Mouse (Mus musculus) hindbrain, embryonic 14.5 days (tissue): Measurements from ENCODE around the gene Zfc3h1. TPM values are rescaled to one million over a fixed set of nuclear protein-coding genes. Genes with fewer than 3 reads are reported as not detected.

Experiments used
- ATAC-seq: fragments of 200-750 bp; cut with Nextera tagmentation; 2 replicates; pipeline ENCODE4 v1.8.0; 2017; ENCODE audit warnings: moderate number of reproducible peaks, mild to moderate bottlenecking, moderate TSS enrichment, moderate library complexity; ENCODE audit not compliant: low FRiP score
- DNase-seq: peaks from one replicate; pipeline ENCODE4 v3.0.0-alpha.2; 2015; ENCODE audit warnings: low spot score
- H3K27ac ChIP-seq: fragments of 300-500 bp; sonication (generic); 2 replicates; pipeline ENCODE4 v1.5.1; 2014; ENCODE audit warnings: mild to moderate bottlenecking, moderate library complexity
- H3K27me3 ChIP-seq: fragments of 300-500 bp; sonication (generic); 2 replicates; pipeline ENCODE4 v1.6.1; 2014; ENCODE audit warnings: mild to moderate bottlenecking, low read length, mixed read lengths; ENCODE audit not compliant: control insufficient read depth, insufficient read depth
- H3K36me3 ChIP-seq: fragments of 300-500 bp; sonication (generic); replicated peaks from 2 replicates; pipeline ENCODE4 v1.6.1; 2014; ENCODE audit not compliant: control insufficient read depth, insufficient read depth
- H3K4me1 ChIP-seq: fragments of 300-500 bp; sonication (generic); replicated peaks from 2 replicates; pipeline ENCODE4 v1.6.1; 2014; ENCODE audit warnings: antibody characterized with exemption, low read length, mixed read lengths; ENCODE audit not compliant: control insufficient read depth, insufficient read depth
- H3K4me2 ChIP-seq: fragments of 300-500 bp; sonication (generic); replicated peaks from 2 replicates; pipeline ENCODE4 v1.6.1; 2014; ENCODE audit warnings: mild to moderate bottlenecking, moderate library complexity
- H3K4me3 ChIP-seq: fragments of 300-500 bp; sonication (generic); replicated peaks from 2 replicates; pipeline ENCODE4 v1.5.1; 2014; ENCODE audit warnings: mild to moderate bottlenecking, low read length
- H3K9ac ChIP-seq: fragments of 300-500 bp; sonication (generic); 2 replicates; pipeline ENCODE4 v1.6.1; 2014
- H3K9me3 ChIP-seq: fragments of 300-500 bp; sonication (generic); 2 replicates; pipeline ENCODE4 v1.6.1; 2016; ENCODE audit warnings: low read length; ENCODE audit not compliant: control insufficient read depth
- WGBS: fragments of 180-500 bp; shearing (Covaris S2); extraction: QIAGEN DNeasy Blood & Tissue Kit; methylation state at CpG from one replicate; pipeline ENCODE4 v1.1.7; 2014; 5-methylcytosine and 5-hydroxymethylcytosine counted together
- polyA plus RNA-seq: library from polyadenylated mRNA; unstranded; fragments of >200 nt; fragmentation: Nextera tagmentation; extraction: Ambion mirVana; gene quantifications from 2 replicates; pipeline ENCODE4 v1.2.1, GENCODE M21; 2014

Gene Zfc3h1
- polyA plus RNA-seq, 1 experiment from 2014 or later: 24.4 TPM

DNA sequence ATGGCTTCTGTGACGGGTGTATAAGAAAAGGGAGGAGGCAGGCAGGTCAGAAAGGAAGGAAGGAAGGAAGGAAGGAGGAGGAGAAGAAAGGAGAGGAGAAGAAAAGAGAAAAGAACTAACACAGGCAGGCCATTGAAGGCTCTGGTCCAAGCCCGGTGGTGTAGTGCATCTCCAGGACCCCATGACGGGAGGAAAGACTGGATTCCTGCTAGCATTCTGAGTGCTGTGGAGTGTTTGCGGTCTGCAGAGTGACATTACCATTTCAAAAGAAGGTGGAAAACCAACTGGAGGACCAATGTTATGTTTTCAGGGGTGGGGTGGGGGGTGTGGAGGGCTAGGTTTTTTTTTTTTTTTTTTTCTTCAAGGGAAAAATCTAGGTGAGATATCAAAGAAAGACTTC is 37.2 kb downstream of the Zfc3h1 start:
- Histone ChIP-seq H3K4me1 (no peaks in the 10 kb centered on the region), H3K4me2 (no peak overlapping the region), H3K9ac (no peak overlapping the region), H3K27me3 (no peaks in the 10 kb centered on the region), H3K4me3 (no peak overlapping the region), H3K27ac (no peak overlapping the region), H3K36me3 (peaks cover 70% of the 10 kb centered on the region), H3K9me3 (no peaks in the 10 kb centered on the region)
- DNase-seq: no peak
- WGBS: 82% methylated on average over 4 of the region's 4 CpGs
- no peak for ATAC-seq

DNA sequence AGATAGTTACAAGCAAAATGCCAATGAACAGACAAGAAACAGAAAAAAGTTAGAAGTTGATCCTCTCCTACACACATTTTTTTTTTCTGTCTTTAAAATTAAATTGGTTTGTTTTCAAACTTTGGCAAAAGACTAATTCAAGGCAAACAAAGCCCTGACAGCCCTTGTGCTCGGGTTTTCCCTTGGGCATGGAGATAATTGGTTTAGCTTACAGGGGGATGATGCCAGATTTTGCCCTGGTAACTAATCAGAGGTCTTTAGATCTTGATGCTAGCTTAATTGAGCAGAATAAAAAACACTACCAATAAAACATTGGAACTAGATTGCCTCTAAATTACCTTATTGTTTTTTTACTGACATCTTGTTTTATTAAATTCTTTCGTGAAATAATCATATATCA is 40.6 kb downstream of the Zfc3h1 start:
- H3K27me3 ChIP-seq: no peaks in the 10 kb centered on the region
- H3K4me2 ChIP-seq: no peak overlapping the region
- DNase-seq: no peak
- no peaks in the 10 kb centered on the region for H3K9me3 ChIP-seq
- no peaks in the 10 kb centered on the region for H3K4me1 ChIP-seq
- no peak for ATAC-seq
- H3K27ac ChIP-seq: no peak overlapping the region
- H3K4me3 ChIP-seq: no peak overlapping the region
- no peak overlapping the region for H3K9ac ChIP-seq
- 58% methylated on average over 2 of the region's 2 CpGs for WGBS
- peaks cover 71% of the 10 kb centered on the region for H3K36me3 ChIP-seq

DNA sequence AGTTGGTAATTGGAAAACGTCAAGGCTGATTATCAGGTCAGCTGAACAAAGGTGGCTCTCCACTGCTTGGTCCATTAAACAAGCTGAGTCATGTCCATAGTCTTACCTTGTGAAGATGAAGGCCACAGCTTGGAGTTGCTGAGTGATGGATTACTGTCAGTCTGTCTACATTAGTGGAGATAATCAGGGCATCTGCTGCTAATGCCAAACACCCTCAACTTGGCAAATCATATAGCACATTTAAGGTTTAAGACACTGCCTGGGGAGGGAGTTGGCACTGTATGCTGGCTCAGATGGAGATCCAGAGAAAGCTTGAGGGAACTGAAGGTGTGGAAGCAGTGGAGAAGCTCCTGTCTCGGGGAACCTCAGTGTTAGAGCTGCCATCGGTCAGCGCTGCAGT is 52.5 kb downstream of the Zfc3h1 start:
- no peaks in the 10 kb centered on the region for H3K4me1 ChIP-seq
- no peaks in the 10 kb centered on the region for H3K27me3 ChIP-seq
- peaks cover 21% of the 10 kb centered on the region for H3K36me3 ChIP-seq
- no peak overlapping the region for H3K4me2 ChIP-seq
- H3K9me3 ChIP-seq: no peaks in the 10 kb centered on the region
- no peak for ATAC-seq
- 84% methylated on average over 4 of the region's 4 CpGs for WGBS
- no peak overlapping the region for H3K9ac ChIP-seq
- DNase-seq: no peak
- H3K27ac ChIP-seq: no peak overlapping the region
- no peak overlapping the region for H3K4me3 ChIP-seq

DNA sequence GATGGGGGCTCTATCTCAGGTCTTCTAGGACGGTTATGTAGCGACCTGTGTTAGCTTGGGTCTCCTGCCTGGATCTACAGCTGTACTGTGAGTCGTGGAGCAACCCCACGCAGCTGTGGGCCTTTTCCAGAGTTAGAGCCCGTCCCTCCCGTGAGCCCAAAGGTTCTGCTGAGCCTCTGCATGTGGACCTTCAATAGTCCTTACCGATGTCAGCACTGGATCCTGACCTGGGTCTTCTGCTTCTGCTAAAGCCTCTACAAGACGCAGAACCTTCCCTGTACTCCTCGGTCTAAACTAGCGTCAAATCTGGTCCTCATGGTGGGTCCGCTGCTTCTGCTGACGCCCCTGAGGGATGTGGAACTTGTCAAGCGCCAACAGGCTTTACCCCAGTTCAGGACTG is 63.9 kb downstream of the Zfc3h1 start:
- DNase-seq (no peak), ATAC-seq (no peak)
- Histone ChIP-seq H3K27me3 (no peaks in the 10 kb centered on the region), H3K4me2 (no peak overlapping the region), H3K4me1 (no peaks in the 10 kb centered on the region), H3K4me3 (no peak overlapping the region), H3K9me3 (peaks cover 9% of the 10 kb centered on the region; the same call in 1 of the 2 replicates), H3K9ac (no peak overlapping the region), H3K36me3 (0 out of 2 replicates have a peak, but pooled peaks cover 4% of the 10 kb centered on the region), H3K27ac (no peak overlapping the region)
- 92% methylated on average over 13 of the region's 13 CpGs for WGBS

DNA sequence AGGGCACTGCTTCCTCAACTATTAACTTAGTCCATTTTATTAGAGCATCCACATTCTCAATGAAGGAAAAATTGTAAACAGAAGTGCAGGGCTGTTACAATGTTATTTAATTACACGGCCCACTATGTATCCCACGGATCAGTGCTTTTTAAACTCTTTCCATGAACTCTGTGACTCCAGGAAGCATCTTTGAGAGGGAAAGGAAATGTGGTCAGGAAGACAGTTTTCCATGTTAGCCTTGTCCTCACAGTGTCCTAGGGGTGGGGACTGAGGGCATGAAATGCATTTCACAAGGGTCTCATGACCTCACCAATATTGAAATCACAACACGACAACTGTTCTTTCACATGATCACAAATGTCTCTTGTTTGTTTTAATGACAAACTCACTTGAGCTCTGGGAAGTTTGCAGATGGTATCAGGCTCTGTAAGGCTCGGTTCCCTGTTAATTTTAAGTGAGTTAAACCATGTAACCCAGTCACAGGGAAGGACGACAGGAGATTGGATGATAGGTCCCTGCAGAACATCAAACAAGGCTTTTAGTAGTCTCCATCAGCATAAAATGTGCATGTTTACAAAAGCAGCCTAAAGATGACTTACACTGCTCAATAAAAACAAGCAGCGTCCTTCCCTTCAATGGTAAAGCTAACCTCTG is 72.7 kb downstream of the Zfc3h1 start:
- H3K36me3 ChIP-seq: no peaks in the 10 kb centered on the region
- DNase-seq (no peak), ATAC-seq (no peak)
- no peak overlapping the region for H3K27ac ChIP-seq
- H3K4me3 ChIP-seq: no peak overlapping the region
- H3K9ac ChIP-seq: no peak overlapping the region
- no peak overlapping the region for H3K4me2 ChIP-seq
- WGBS: 74% methylated on average over 6 of the region's 6 CpGs
- H3K27me3 ChIP-seq: no peaks in the 10 kb centered on the region
- H3K4me1 ChIP-seq: no peaks in the 10 kb centered on the region
- H3K9me3 ChIP-seq: no peaks in the 10 kb centered on the region

DNA sequence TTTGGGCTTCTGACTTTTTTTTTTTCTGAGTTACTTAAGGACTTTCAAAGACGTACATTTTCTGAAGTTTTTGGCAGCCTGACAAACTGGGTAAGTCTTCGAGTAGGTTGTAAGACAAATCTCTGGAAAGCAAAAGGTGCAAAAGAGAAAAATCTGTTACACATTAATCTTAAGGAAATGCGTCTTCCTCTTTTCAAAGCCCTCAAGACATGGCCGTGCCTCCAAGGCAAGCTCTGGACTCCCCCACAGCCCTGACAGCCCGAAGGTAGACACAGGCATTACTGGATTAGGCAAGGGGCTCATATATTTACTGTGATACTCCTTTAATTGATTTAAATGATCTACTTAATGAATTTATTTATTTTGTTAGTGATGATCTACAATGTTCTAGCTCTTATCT is 77.9 kb downstream of the Zfc3h1 start:
- no peaks in the 10 kb centered on the region for H3K27me3 ChIP-seq
- no peak overlapping the region for H3K27ac ChIP-seq
- ATAC-seq (no peak), DNase-seq (no peak)
- H3K9me3 ChIP-seq: no peaks in the 10 kb centered on the region
- WGBS: 82% methylated on average over 5 of the region's 5 CpGs
- no peak overlapping the region for H3K9ac ChIP-seq
- H3K4me2 ChIP-seq: no peak overlapping the region
- no peaks in the 10 kb centered on the region for H3K36me3 ChIP-seq
- H3K4me3 ChIP-seq: no peak overlapping the region
- no peaks in the 10 kb centered on the region; the same call in 1 of the 2 replicates for H3K4me1 ChIP-seq

DNA sequence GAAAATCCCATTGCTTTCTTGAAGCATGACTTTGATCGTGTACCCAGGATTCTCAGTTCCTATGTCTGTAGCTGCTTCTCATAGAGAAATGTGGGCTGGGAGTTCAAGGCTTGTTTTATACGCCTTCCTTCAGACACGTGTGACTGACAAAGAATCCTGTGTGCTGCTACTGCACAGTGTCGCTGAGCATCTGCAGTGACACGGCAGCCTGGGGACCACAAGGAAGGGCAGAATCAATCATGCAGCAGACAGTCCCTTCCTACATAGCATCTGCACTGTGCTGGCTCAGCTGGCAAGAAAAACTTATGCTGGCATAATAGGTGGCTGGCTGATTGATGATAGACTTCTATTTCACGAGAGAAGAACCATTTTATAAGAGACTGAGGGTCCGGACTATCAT is 80.3 kb downstream of the Zfc3h1 start:
- H3K9ac ChIP-seq: no peak overlapping the region
- no peak overlapping the region for H3K27ac ChIP-seq
- no peak for DNase-seq
- no peak overlapping the region for H3K4me2 ChIP-seq
- ATAC-seq: peak; percentile 66
- no peaks in the 10 kb centered on the region for H3K27me3 ChIP-seq
- H3K36me3 ChIP-seq: no peaks in the 10 kb centered on the region
- H3K9me3 ChIP-seq: no peaks in the 10 kb centered on the region
- no peaks in the 10 kb centered on the region; the same call in 1 of the 2 replicates for H3K4me1 ChIP-seq
- WGBS: 62% methylated on average over 7 of the region's 7 CpGs
- no peak overlapping the region for H3K4me3 ChIP-seq

DNA sequence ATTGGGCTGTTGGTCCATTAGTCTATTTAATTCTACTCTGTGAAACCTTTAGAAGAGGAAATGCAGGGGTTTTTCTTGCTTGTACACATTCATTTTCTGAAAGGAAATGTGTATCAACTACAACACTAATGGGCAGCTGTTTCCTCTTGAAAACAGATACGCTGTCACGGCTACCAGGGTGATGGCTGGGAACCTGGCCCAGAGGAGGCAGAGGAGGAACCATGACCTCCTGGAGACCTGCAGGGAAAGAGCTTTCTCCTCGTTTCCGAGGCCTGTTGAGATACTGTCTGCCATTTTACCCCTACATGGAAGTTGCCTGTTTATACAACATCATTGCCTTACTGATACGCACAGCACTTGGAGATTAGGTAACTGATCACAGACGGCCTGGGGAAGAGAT is 81.0 kb downstream of the Zfc3h1 start:
- DNase-seq (no peak), ATAC-seq (no peak)
- no peak overlapping the region for H3K27ac ChIP-seq
- H3K4me3 ChIP-seq: no peak overlapping the region
- no peaks in the 10 kb centered on the region; the same call in 1 of the 2 replicates for H3K4me1 ChIP-seq
- no peak overlapping the region for H3K9ac ChIP-seq
- no peaks in the 10 kb centered on the region for H3K27me3 ChIP-seq
- WGBS: 70% methylated on average over 6 of the region's 6 CpGs
- H3K4me2 ChIP-seq: no peak overlapping the region
- no peaks in the 10 kb centered on the region for H3K36me3 ChIP-seq
- no peaks in the 10 kb centered on the region for H3K9me3 ChIP-seq

DNA sequence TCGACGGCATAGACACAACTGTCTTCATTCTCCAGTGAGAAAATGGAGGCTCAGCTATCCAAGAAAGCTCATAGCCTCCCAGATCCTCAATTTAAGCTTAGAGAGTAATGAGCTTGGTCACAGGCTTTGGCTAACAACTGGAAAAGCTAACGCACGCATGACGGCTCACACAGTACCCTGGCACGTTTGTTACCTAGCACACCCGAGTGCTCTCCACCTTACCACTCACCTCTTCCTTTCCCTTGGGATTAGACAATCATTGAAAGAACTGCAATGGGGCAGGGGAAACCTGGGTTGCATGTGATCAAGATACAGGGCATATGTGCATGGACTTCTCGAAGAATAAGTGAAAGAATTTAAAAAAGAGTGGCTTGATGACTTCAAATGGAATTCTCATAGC is 83.2 kb downstream of the Zfc3h1 start:
- H3K27ac ChIP-seq: no peak overlapping the region
- WGBS: 84% methylated on average over 8 of the region's 8 CpGs
- ATAC-seq: no peak

DNA sequence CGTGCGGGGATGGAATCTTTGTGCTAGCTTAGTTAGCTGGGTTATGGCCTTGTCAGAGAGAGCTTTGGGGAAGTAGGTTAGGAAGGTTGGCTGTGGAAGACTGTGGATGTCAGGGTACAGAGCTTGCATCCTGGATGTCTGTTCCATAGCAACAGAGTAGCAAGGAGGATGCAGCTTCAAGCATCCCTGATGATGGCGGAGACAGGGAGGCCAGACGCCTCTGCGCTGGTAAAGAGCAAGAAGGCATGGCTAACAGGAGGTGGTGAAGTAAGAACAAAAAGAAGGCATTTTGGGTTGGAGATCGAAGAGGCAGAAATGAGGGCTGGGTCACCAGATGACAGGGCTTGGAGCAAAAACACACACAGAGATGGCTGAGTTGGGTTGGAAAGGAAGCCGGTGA is 83.9 kb downstream of the Zfc3h1 start:
- Histone ChIP-seq H3K9ac (no peak overlapping the region), H3K4me2 (no peak overlapping the region), H3K4me3 (no peak overlapping the region), H3K27ac (no peak overlapping the region), H3K36me3 (no peaks in the 10 kb centered on the region), H3K4me1 (no peaks in the 10 kb centered on the region; the same call in 1 of the 2 replicates), H3K27me3 (no peaks in the 10 kb centered on the region), H3K9me3 (no peaks in the 10 kb centered on the region)
- DNase-seq (no peak), ATAC-seq (peak; percentile 47; the same call in 1 of the 2 replicates)
- WGBS: 37% methylated on average over 7 of the region's 7 CpGs

More for the DNA sequence above, 83.2 kb downstream of the Zfc3h1 start:
- Histone ChIP-seq H3K4me2 (no peak overlapping the region), H3K27me3 (no peaks in the 10 kb centered on the region), H3K4me3 (no peak overlapping the region), H3K36me3 (no peaks in the 10 kb centered on the region), H3K9ac (no peak overlapping the region), H3K9me3 (no peaks in the 10 kb centered on the region), H3K4me1 (no peaks in the 10 kb centered on the region; the same call in 1 of the 2 replicates)
- DNase-seq: no peak
